10 mouse cellular contexts compared by ENCODE assay signal in genomic region chr7:130182551-130182950, GRCm38 (mm10).
DNase-seq lines count a peak whose midpoint lies in the region; ATAC-seq and TF ChIP-seq lines count a peak whose summit lies in the region.
"Had no signal": no experiment of that assay in that cellular context is flagged by ENCODE, and none has a peak within 500 bp of the region (broad histone marks: within the 10 kb centered on the region; RNA-seq: fewer than 3 reads in every experiment).

No protein-coding gene starts in this region.

- no peak overlapping the region for H3K27ac ChIP-seq in heart, embryonic 15.5 days
- H3K27ac ChIP-seq in embryonic facial prominence, embryonic 14.5 days (replicated peaks; ENCODE audit: low read depth, low read length) = peak overlapping the region; percentile 74
- peak overlapping the region; percentile 59 for H3K27ac ChIP-seq in limb, embryonic 14.5 days (replicated peaks; ENCODE audit: low read depth, low read length)
- no peak overlapping the region for H3K27ac ChIP-seq in neural tube, embryonic 13.5 days (replicated peaks)

- WGBS in heart, embryonic 15.5 days = 15% methylated on average over 18 of the region's 18 CpGs
- WGBS in embryonic facial prominence, embryonic 14.5 days = 4% methylated on average over 18 of the region's 18 CpGs
- WGBS in limb, embryonic 14.5 days = 8% methylated on average over 18 of the region's 18 CpGs
- WGBS in neural tube, embryonic 13.5 days = 30% methylated on average over 18 of the region's 18 CpGs

- ATAC-seq in heart, embryonic 15.5 days (replicated peaks; ENCODE audit: insufficient number of reproducible peaks, insufficient read depth, low FRiP score, low read depth) = no peak
- no peak for ATAC-seq in embryonic facial prominence, embryonic 14.5 days (ENCODE audit: low read depth)
- peak; percentile 8; the same call in 1 of the 2 replicates for ATAC-seq in limb, embryonic 14.5 days (ENCODE audit: low FRiP score, low read depth)
- ATAC-seq in neural tube, embryonic 13.5 days (ENCODE audit: low read depth) = no peak

- H3K4me3 ChIP-seq in heart, embryonic 15.5 days = peak overlapping the region; percentile 24
- H3K4me3 ChIP-seq in embryonic facial prominence, embryonic 14.5 days (ENCODE audit: low read depth, low read length) = no peak overlapping the region
- H3K4me3 ChIP-seq in limb, embryonic 14.5 days (replicated peaks; ENCODE audit: low read length) = no peak overlapping the region
- no peak overlapping the region for H3K4me3 ChIP-seq in neural tube, embryonic 13.5 days
- H3K4me3 ChIP-seq: megakaryocyte, embryonic 14.5 days had no signal

- no peak for TF ChIP-seq POLR2A in limb, embryonic 14.5 days (IDR thresholded peaks at IDR 0.05; ENCODE audit: borderline replicate concordance, extremely low read depth, insufficient read depth, insufficient read length)

- H3K36me3 ChIP-seq in heart, embryonic 15.5 days = peaks cover 3% of the 10 kb centered on the region; the same call in 1 of the 2 replicates
- peaks cover 80% of the 10 kb centered on the region for H3K36me3 ChIP-seq in embryonic facial prominence, embryonic 14.5 days (ENCODE audit: control insufficient read depth, insufficient read depth, low read length)
- H3K36me3 ChIP-seq in limb, embryonic 14.5 days (ENCODE audit: control insufficient read depth, insufficient read depth, low read length) = peaks cover 71% of the 10 kb centered on the region
- H3K36me3 ChIP-seq in neural tube, embryonic 13.5 days = peaks cover 17% of the 10 kb centered on the region

- H3K4me1 ChIP-seq in heart, embryonic 15.5 days (replicated peaks) = peaks cover 3% of the 10 kb centered on the region; the same call in 1 of the 2 replicates
- H3K4me1 ChIP-seq in embryonic facial prominence, embryonic 14.5 days (ENCODE audit: control insufficient read depth, insufficient read depth, low read length) = peaks cover 19% of the 10 kb centered on the region
- peaks cover 13% of the 10 kb centered on the region for H3K4me1 ChIP-seq in limb, embryonic 14.5 days (ENCODE audit: control insufficient read depth, insufficient read depth, low read length)
- peaks cover 14% of the 10 kb centered on the region for H3K4me1 ChIP-seq in neural tube, embryonic 13.5 days (replicated peaks)
- H3K4me1 ChIP-seq: megakaryocyte, embryonic 14.5 days had no signal

- peak overlapping the region; percentile 54 for H3K4me2 ChIP-seq in heart, embryonic 15.5 days
- peak overlapping the region; percentile 46 for H3K4me2 ChIP-seq in embryonic facial prominence, embryonic 14.5 days (ENCODE audit: low read depth, low read length)
- peak overlapping the region; percentile 28 for H3K4me2 ChIP-seq in limb, embryonic 14.5 days (replicated peaks; ENCODE audit: low read depth, low read length, severe bottlenecking)
- peak overlapping the region; percentile 40 for H3K4me2 ChIP-seq in neural tube, embryonic 13.5 days

- intact Hi-C loops in heart, postnatal 36 days (cut with DNase I) = no loop called here

- no peaks in the 10 kb centered on the region for H3K9me3 ChIP-seq in heart, embryonic 15.5 days (replicated peaks)
- H3K9me3 ChIP-seq in embryonic facial prominence, embryonic 14.5 days (ENCODE audit: control insufficient read depth, low read length) = no peaks in the 10 kb centered on the region
- no peaks in the 10 kb centered on the region for H3K9me3 ChIP-seq in limb, embryonic 14.5 days (ENCODE audit: control insufficient read depth, low read length)
- H3K9me3 ChIP-seq in neural tube, embryonic 13.5 days = no peaks in the 10 kb centered on the region

- DNase-seq in heart, postnatal 36 days = no peak
- DNase-seq in embryonic facial prominence, embryonic 14.5 days (ENCODE audit: low spot score) = peak; percentile 82
- DNase-seq in limb, embryonic 14.5 days (ENCODE audit: low spot score) = peak; percentile 61
- DNase-seq in ovary, postnatal 14 days (ENCODE audit: low spot score) = no peak
- no peak for DNase-seq in gastrocnemius, adult 18-20 months (ENCODE audit: low spot score)
- DNase-seq in right cerebral cortex, adult 18-20 months = no peak
- DNase-seq: cerebellum, adult 2 months had no signal

- no peaks in the 10 kb centered on the region for H3K27me3 ChIP-seq in heart, embryonic 15.5 days
- H3K27me3 ChIP-seq in embryonic facial prominence, embryonic 14.5 days (replicated peaks; ENCODE audit: control insufficient read depth, insufficient read depth, low read length) = no peaks in the 10 kb centered on the region
- no peaks in the 10 kb centered on the region for H3K27me3 ChIP-seq in limb, embryonic 14.5 days (ENCODE audit: control insufficient read depth, insufficient read depth, low read length)
- H3K27me3 ChIP-seq in neural tube, embryonic 13.5 days = 0 out of 2 replicates have a peak, but pooled peaks cover 4% of the 10 kb centered on the region
- H3K27me3 ChIP-seq: megakaryocyte, embryonic 14.5 days had no signal

- no peak overlapping the region for H3K9ac ChIP-seq in heart, embryonic 15.5 days
- H3K9ac ChIP-seq in embryonic facial prominence, embryonic 14.5 days (ENCODE audit: low read depth, low read length) = peak overlapping the region; percentile 38
- 0 out of 2 replicates have a peak overlapping the region, but pooled peaks have one; percentile 0 for H3K9ac ChIP-seq in limb, embryonic 14.5 days (ENCODE audit: low read depth, low read length, severe bottlenecking)
- 0 out of 2 replicates have a peak overlapping the region, but pooled peaks have one; percentile 34 for H3K9ac ChIP-seq in neural tube, embryonic 13.5 days

Comparison
In these comparisons a context has a peak if more than half of its experiments do, and no peak if none do; other contexts are left out.
1. H3K27ac ChIP-seq: peak in embryonic facial prominence, embryonic 14.5 days (single experiment) and limb, embryonic 14.5 days (single experiment); none in heart, embryonic 15.5 days (single experiment) and neural tube, embryonic 13.5 days (single experiment).
2. DNase-seq: peak in embryonic facial prominence, embryonic 14.5 days (single experiment) and limb, embryonic 14.5 days (single experiment); none in heart, postnatal 36 days (0 of 2), ovary, postnatal 14 days (single experiment), gastrocnemius, adult 18-20 months (single experiment) and right cerebral cortex, adult 18-20 months (single experiment).
3. Peak in every context shown above with its lines, with median percentiles within 50 percentile points of each other: H3K4me2 ChIP-seq.